Mouse (Mus musculus) forelimb bud, embryonic 11.5 days (tissue): Measurements from ENCODE around the gene Enox1.

Experiments
- DNase-seq: peaks from one replicate; pipeline ENCODE4 v3.0.0-alpha.2; 2012; ENCODE audit warnings: low read depth, low spot score

Gene Enox1

GRCm38 (mm10) chr14:77677951-77678350 is 521.4 kb downstream of the Enox1 start:
- no peak for DNase-seq

DNA sequence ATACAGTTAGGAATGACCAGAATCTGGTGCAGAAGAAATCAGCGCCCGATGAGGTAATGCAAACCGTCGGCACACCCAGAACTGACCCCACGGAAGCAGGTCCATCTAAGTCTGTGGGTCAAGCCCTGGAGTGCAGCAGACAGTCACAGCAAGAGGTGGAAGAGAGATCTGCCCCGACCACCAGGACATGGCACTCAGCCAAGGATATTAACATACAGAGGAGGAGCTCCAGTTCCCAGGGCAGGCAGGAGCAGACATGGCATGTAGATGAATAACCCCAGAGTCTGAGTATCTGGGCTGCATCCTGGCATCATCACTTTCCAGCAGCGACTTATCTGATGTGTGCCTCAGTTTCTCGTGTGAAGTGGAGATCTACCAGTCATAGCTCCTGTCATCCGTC is 523.3 kb downstream of the Enox1 start:
- no peak for DNase-seq

DNA sequence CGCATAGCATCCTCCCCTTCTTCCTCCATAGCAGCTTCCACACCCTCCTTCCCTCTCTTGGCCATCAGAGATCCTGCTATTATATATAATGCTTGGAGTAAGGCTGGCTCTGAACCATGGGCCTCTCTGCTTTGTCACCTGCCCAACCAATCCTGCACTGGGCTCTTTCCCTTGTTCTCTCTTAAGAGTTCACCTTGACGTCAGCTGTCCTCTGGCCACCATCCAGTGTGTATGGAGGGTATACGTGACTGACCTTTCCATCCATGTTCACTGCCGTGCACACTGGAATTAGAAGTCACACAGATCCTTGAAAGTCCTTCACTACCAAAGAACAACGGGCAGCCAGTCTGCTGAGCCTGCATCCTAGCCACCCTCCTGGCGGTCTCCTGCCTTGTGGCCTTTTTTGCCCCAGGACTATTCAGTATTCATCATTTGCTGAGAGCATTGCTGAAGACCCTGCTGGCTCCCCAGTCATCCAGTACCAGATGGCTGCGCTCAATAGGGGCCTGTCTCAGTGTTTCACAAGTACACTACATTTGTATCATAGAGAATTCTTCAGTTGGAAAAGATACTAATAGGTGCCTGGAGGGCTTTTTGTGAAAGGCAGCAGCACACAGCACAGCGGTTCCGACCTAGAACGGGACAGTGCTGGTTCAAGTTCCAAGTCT is 526.5 kb downstream of the Enox1 start:
- DNase-seq: no peak

GRCm38 (mm10) chr14:77689816-77690215 is 533.3 kb downstream of the Enox1 start:
- no peak for DNase-seq

- DNase-seq: no peak
Observed at GRCm38 (mm10) chr14:77705006-77705405, 548.4 kb downstream of the Enox1 start.

DNA sequence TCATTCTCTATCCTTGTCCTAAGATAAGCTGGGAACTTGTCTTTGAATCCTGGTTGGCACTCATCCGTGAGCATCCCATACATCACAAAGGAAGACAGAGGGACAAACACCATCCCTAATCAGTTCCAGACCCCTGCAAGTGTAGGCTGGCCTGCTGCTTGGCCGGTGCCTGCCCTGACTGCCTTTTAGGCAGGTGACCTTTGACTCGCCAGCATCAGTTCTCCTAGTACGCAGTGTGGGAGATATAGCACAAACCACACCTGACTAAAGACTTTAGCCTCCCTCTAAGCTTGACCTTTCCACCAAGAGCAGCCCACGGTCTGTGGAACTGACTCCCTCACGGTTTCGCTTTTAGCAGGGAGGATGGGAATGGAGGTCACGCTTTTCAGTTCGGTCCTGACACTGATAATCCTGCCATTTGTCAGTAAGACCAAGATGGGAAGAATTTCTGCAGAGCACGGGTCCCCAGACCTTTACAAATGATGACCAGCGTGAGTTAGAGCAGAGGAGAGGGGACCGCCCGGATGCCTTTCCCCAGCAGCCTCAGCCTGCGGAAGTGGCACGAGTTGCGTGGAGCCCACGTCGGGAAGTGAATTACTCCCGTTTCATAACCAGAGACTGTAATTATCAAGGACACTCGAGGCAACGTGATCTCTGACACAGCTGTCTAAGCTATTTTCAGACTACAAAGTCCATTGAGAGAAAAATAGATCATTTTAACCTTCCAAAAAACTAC is 550.1 kb downstream of the Enox1 start:
- no peak for DNase-seq

DNA sequence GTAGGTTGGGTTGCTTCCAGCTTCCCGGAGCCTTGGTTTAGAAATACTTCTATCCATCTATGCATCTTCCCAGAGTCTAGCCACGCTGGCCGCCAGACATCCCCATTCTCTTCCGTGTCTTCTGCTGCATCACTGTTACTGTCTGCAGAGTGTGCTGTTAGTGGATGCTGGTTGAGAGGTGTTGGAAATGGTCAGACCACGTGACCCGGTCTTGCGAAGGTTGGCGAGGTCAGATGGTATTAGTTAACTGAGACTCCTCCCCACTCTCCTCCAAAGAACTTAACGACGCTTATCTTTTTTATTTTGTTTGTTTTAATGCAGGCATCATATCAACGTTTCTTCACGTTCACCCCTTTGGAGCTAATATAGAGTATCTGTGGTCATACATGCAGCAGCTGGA is 550.7 kb downstream of the Enox1 start:
- DNase-seq: peak; percentile 50

GRCm38 (mm10) chr14:77708354-77709150 is 552.0 kb downstream of the Enox1 start:
- DNase-seq: peak; percentile 26

- DNase-seq: no peak
Observed at GRCm38 (mm10) chr14:77714931-77715535, 558.5 kb downstream of the Enox1 start.

- DNase-seq: no peak
Observed at GRCm38 (mm10) chr14:77716981-77717380, 560.4 kb downstream of the Enox1 start.

GRCm38 (mm10) chr14:77718814-77719213 is 562.3 kb downstream of the Enox1 start:
- DNase-seq: no peak

DNA sequence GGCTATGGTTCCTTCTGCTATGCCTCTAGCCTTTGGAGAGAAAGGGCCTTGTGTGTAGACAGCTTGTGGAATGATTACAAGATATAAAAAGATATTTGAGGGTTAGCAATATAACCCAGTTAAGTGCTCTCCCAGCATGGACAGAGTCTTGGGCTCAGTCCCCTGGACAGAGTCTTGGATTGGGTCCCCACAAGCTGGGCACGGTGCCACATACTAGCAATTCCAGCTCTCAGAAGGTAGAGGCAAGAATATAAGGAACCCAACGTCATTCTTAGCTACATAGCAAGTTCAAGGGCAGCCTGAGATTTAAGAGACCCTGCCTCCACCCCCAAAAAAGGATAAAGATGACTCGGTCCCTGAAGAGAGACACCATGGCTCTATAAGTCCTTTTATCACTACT is 581.5 kb downstream of the Enox1 start:
- DNase-seq: no peak

DNA sequence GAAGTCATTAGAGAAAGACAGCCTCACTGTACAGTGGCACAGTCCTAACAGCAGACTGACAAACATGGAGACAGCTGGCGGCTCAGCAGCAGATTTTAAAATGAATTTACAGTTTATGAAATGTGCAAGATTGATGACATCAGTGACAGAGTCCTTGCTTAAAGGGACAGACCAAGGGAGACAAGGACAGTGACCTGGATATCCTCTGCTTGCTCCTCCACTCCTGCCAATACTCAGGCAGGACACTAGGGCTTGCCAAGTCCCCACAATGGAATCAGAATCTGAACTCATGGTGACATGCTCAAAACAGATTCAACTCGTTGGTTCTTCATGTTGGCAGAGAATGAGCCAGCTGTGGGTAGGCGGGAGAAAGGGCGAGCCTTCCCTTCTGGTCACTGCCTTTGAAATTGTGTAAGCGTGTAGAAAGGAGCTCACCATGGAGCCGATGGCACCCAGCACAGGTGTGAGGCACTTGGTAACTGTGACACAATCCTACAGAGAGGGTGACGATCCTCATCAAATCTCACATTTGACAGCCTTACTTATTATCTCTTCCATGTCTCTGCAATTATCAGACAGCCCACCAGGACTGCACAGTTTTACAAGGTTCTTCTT is 582.3 kb downstream of the Enox1 start:
- no peak for DNase-seq

- no peak for DNase-seq
Observed at GRCm38 (mm10) chr14:77739376-77739775, 582.8 kb downstream of the Enox1 start.

DNA sequence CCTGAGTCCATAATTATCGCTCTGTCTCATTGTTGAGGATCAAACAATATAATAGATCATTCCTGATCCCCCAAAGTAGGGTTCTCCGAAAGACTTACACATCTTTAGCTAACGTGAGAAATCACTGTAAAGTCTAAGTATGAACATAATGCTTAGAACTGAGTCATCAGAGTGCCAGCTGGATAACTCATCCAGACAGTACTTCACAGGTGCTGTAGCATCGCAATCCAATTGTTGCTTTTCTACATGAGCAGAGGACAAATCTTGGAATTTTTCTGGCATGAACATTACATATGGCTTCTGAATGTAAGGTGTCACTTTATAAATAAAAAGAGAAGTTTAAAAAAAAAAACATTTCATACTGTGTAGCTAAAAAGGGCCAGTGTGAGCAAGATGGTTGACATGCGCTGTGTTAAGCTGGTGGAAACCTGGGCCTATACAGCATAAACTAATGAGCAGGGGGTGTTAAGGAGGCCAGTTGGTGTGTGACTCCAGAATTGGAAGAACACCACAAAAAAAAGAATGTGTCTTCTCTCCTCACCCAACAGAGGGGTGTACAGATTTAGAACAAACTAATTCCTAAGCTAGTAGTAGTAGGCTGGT is 588.2 kb downstream of the Enox1 start:
- DNase-seq: no peak

GRCm38 (mm10) chr14:77748920-77749319 is 592.4 kb downstream of the Enox1 start:
- DNase-seq: no peak
